Mouse (Mus musculus): ENCODE data around the gene Akain1. TPM values are rescaled to one million over a fixed set of nuclear protein-coding genes. Genes with fewer than 3 reads are reported as not detected.

Gene Akain1
- 10 to 100 TPM; 14.6 to 17.5 (median 16.6) TPM for total RNA-seq (2022)

GRCm38 (mm10) chr17:69438990-69439491 is at the start of gene Akain1:
Gene Akain1, plus strand, starts transcription at chr17:69439326.
- peak; percentile 26 to 44 for DNase-seq (ENCODE audit: low spot score in 2 of 2)

DNA sequence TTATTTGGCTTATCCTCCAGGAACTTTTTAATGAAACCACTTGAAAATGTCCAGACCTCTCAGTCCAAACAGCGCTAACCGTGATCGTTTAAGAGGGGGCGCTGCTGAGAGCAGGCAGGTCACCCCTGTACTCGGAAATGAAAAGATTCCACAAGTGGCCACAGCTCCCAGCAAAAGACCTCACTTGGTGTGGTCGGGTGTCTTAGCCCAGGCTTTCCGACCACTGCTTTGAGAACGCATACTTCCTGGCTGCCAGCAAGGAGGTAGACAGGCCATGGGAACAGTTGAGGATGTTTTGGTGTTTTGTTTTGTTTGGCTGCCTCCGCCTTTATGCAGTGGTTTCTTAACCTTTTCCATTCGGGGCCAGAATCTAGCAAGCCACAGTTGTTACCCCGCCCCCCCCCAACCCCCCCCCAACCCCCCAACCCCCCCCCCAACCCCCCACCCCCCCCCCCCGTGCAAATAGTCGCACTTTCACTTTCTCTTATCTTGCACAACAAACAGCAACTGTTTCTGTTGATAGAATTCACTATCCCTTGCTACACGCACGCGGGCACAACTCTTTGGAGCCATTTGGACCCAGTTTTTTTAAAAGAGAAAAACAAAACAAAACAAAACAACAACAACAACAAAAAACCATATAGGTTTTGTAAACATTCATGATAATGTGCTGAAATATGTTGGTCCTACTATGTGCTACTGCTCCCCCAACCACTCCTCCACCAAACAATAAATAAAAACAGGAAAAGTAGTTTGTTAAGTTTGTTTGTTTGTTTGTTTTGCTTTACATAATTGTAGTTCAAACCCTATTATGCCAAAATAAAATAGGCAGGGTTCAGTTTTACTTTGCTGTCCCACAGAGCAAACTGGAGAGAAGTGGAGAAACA is 42.7 kb upstream of the Akain1 start:
- no peak for DNase-seq (ENCODE audit: low spot score in 2 of 2)

- no peak for DNase-seq (ENCODE audit: low spot score in 2 of 2)
Measured at GRCm38 (mm10) chr17:69397163-69397562, 42.0 kb upstream of the Akain1 start.

- no peak for DNase-seq (ENCODE audit: low spot score in 2 of 2)
Measured at GRCm38 (mm10) chr17:69398092-69398491, 41.0 kb upstream of the Akain1 start.

DNA sequence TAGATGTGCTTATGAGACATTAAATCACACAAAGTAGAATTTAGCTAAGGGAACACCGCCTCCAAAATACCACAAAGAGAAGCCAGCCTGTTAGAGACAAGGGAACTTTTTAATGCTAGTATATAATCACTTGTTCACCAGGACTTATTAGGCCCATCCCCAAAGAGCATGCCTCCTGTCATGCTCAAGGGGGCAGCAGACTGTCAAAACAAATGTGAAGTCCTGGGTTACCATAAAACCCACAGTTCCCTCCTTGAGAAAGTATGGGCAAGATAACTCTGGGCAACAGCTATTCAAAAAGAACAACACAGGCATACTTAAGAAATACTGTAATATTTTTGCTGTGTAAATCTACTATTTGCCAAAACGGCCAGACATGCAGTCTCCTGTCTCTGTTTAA is 38.0 kb upstream of the Akain1 start:
- DNase-seq (ENCODE audit: low spot score in 2 of 2): no peak

DNA sequence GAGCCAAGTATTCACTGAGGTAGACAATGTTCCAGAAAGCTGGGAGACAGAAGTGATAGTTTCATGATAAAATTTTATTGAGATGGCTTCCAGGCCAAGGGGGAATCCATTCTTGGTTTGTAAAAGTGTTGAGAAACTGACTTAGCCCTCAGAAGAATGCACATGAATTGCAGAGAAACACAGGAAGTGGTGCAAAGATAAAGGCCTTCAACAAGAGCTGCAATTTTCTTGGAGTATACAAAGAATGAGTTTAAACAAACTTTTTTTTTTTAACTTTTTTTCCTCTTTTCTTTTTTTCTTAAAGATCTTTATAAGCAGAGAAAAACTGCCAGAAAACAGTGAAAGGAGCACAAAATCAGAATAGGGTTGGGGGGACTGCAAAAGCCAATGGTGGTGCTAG is 23.0 kb upstream of the Akain1 start:
- no peak for DNase-seq (ENCODE audit: low spot score in 2 of 2)

DNA sequence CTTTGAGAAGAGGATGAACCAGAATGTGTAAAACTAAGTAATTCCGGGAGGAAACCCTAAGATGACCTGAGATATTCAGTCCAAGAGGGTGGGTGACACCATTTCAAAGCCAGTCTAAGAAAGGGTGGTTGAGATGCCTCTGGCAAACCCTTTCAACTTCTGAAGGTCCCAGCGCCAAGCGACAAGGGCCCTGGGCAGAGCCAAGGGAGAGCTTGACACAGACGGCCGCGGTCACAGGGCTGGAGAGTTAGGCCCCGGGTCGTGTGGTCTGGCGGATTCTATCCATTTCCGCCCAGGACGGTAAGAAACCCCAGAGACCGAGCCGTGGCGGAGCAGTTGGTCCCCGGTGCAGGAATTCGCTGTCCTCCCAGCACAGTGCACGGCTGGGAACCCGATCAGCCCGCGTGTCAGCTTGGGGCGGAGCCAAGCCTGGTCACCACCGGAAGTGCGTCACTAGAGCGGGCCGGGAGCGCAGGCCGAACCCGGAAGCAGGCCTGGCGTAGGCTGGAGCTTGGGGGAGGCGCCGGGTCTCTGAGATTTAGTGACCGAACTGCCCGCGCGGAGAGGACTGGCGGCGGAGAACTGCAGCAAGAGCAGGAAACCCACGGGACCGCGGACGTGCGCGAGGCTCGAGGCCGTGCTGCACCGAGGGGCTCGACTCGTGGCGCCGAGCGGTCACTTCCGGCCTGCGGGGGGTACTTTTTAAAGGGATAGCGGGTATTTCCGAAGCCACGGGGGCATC is 22.0 kb upstream of the Akain1 start:
- DNase-seq (ENCODE audit: low spot score in 2 of 2): peak; percentile 86 to 94

DNA sequence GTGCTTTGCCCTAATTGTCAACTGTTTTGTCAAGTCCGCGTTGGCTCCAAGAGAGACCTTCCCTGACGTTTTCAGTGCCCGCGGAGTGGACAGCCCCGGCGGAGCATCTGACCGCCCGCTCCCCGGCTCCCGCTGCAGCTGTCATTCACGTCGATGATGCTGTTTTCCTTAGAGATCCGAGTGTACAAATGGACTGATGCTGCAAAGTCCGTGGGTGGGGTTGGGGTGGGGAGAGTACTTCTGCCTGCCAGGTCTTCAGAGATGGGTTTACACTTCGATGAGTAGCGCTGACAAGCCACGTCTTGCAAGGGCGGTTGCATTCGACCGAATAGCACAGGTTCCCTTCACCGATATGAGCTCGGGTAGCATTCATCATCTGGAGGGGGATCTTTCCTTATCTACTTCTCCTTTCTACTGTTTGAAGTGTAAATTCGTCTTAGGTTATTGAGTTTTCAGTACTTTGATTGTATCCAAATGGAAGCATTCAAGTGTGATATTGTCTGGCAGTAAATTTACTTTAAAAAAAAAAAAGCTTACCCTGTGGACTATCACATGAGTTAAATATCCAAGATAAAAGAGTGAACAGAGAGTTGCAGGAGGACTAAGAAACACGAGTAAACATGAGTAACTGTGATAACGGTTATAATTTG is 21.3 kb upstream of the Akain1 start:
- no peak for DNase-seq (ENCODE audit: low spot score in 2 of 2)

DNA sequence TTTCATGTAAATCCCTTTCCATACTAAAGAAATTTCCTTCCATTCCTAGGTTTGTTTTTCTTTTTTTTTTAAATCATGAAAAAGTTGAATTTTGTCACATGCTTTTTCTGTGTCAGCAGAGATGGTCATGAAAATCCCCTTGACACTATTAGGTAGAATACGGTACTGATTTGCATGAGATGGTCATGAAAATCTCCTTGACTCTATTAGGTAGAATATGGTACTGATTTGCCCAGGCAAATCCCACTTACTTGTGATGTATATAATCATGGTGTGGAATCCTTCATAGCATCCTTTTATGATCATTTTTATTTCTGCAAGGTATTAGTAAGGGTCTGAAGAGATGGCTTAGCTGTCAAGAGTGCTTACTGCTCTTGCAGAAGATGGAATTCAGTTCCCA is 17.5 kb upstream of the Akain1 start:
- DNase-seq (ENCODE audit: low spot score in 2 of 2): no peak

DNA sequence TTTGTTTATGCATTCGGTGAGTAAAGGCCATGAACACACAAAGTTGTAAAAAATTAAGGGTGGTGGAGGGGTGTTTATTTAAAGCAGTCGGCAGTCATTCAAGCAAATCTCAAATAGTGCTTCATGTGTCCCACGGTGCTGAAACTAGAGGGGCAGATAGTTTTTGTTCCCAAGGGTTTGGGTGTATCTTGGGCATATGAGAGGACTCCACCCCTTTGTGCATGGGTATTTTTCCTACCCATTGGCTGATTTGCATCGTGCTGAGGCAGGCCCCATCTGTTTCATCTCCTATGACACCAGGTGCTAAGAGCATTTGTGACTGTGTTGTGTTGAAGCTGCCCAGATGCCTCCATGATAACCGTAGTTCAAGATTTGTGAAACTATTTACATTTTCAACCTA is 1.3 kb upstream of the Akain1 start:
- no peak for DNase-seq (ENCODE audit: low spot score in 2 of 2)

GRCm38 (mm10) chr17:69438486-69438885 is 640 bp upstream of the Akain1 start:
- DNase-seq (ENCODE audit: low spot score in 2 of 2): no peak

GRCm38 (mm10) chr17:69439571-69440480 is 700 bp downstream of the Akain1 start:
- peak; percentile 26 to 33 for DNase-seq (ENCODE audit: low spot score in 2 of 2)

- no peak for DNase-seq (ENCODE audit: low spot score in 2 of 2)
Measured at GRCm38 (mm10) chr17:69441041-69441440, 1.9 kb downstream of the Akain1 start.

- DNase-seq (ENCODE audit: low spot score in 2 of 2): no peak
Measured at GRCm38 (mm10) chr17:69448679-69449078, 9.6 kb downstream of the Akain1 start.

- no peak for DNase-seq (ENCODE audit: low spot score in 2 of 2)
Measured at GRCm38 (mm10) chr17:69461680-69462079, 22.6 kb downstream of the Akain1 start.

GRCm38 (mm10) chr17:69463037-69463436 is 23.9 kb downstream of the Akain1 start:
- DNase-seq (ENCODE audit: low spot score in 2 of 2): no peak

DNA sequence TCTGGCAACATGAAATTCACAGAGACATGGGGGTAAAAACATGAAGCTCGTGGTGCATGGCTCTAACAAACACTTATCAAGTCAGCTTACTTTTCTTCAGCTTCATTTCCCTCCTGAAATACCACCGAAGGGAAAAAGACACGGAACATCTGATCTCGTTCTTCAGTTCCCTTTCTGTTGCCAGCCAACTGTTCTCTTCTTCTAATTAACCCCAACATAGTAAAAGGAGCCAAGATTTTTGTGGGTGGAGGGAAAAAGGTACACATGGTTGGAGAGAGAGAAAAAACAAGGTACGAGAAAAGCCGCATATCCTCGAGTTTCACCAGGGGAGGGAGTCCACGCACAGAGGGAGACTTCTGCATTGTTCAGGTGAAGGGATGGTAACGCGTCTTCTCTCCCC is 32.0 kb downstream of the Akain1 start:
- peak in 1 of 2 experiments; percentile 13 for DNase-seq (ENCODE audit: low spot score in 2 of 2)

GRCm38 (mm10) chr17:69472401-69472800 is 33.3 kb downstream of the Akain1 start:
- no peak for DNase-seq (ENCODE audit: low spot score in 2 of 2)

DNA sequence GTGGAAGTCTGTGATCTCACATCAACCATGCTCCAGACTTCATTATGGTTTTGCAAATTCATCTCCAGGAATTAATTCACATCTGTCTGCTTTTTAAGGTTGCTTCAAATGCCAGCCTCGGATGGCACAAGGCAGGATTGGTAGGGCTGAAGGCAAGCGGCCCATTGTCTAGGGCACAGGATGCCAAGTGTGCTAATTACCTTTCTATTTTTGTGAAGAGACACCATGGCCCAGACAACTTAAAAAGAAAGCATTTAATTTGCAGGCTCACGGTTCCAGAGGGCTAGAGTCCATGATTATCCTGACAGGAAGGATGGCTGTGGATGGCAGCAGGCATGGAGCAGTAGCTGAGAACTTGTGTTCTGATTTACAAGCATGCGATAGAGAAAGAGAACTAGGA is 35.0 kb downstream of the Akain1 start:
- no peak for DNase-seq (ENCODE audit: low spot score in 2 of 2)

DNA sequence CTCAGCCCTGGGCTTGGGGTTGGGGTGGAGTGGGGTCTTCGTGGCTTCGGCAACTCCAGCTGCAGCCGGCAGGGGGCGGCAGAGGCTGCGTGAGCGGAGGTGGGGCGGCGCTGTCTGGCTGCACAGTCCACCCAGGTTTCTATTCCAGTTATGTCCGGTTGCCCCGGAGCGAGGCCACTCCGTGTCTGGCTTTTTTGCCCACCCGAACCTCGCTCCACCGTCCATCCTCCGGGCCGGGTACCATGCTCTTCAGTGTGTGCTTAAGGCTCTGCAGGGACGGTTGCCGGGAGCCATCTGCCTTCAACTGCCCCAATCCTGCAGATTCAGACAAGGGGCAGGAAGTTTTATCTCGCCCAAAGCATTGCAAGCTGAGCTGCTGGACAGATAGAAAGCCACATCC is 36.3 kb downstream of the Akain1 start:
- peak in 1 of 2 experiments; percentile 47 for DNase-seq (ENCODE audit: low spot score in 2 of 2)

DNA sequence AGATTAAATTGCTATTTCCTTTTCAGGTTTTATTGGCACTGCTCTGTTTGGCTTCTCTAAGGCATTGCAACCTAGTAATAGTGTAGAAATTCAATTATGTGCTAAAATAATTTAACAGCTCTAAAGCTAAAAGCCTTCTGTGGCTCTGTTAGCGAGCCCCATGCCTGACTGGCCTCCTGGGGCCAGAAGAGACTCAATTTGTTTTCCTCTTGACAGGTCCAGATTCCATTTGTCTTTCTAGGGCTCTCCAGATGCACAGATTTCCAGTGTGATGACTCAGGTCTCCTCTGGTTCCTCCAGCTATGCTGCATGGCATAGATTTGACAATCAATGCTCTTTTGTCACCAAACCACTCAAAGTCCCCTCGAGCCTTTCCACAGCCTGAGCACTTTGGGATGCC is 38.4 kb downstream of the Akain1 start:
- DNase-seq (ENCODE audit: low spot score in 2 of 2): no peak
